Mouse (Mus musculus): Measurements from ENCODE around the gene Ucp2.

DNA sequence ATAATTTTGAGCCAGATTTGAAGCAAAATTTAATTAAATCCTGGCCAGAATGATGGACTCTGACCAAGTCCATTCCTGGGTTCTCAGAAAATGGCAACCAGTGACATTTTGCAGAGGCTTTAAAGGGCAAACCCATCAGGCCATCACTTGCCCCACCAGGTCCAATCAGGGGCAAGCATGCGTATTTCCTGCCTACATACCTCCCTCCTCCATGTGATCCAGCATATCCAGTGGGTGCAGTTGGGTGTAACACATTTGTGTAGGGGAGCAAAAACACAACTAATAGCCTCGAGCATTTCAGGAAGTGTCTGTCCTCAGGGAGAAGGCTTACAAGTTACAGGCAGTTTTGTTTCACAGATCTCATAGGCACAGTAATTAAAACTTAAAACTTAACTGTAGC, 5.8 kb upstream of the Ucp2 start:
- no peak for TF ChIP-seq CTCF (IDR thresholded peaks at IDR 0.05; ENCODE audit: low read depth, low read length)
- no peak for TF ChIP-seq POLR2A (IDR thresholded peaks at IDR 0.05; ENCODE audit: extremely low read depth, insufficient read depth, low read length)
